Mouse (Mus musculus): ENCODE measurements around the gene Cyp1a2.
"Not testable (repeated sequence)": the region's sequence is repeated elsewhere in the genome, so short reads cannot be mapped to it uniquely, and the experiment has no call there.

Gene Cyp1a2

DNA sequence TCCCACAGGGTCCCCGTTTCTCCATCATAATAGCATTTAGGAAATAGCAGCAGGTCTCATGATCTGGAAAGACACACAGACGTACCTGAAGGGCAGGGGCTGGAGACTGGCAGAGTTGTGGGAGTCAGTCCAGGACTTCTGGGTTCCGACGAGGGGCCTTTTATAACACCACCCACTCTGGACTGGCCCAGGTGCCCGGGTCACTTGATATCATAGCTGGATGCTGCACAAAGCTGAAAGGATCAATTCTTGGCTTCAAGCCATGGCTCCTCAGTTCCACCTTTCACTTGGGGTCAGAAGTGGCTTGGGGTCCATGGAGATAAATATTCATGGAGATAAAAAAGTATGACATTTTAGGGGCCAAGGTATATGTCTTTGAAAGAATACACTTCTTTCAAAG is at the start of gene Cyp1a2:
Gene Cyp1a2 (minus strand): TSS at position 184 of the 400 bp plus-strand sequence.
- DNase-seq, result no peak

DNA sequence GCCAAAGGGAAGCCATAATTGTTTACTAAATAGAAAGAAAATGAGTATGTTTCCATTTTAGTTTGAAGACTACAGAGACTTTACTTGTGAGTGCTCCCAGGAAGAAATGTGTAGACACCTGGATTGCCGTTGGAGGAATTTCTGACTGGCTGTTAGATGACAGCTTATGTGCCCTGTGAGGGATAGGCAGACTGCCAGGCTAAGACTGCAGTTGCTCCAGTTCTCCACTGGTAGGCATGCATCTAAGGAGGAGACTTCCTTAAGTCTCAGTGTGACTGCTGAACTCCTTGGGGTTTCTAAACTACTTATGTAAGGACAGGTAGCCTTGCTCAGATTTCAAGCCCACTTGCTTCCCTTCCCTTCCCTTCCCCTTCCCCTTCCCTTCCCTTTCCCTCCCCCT is 44.8 kb upstream of the Cyp1a2 start:
- DNase-seq, result no peak

DNA sequence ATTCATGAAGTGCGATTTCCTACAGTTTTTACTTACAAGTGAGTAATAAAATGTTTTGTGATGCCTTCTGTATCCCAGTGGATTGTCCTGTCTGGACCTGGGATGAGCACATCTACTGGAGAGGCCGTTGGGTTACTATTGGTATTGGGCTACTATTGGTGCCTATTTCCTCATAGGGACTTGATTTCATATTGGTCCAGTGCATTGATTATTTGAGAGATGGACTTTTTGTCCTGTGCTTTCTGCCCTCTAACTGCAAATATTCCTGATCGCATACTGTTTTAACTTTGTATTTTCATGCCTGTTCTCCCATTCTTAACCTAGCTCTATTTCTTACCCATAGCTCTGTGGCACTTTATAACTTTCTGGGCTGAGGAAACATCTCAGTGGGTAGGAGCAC is 41.2 kb upstream of the Cyp1a2 start:
- no peak for DNase-seq

DNA sequence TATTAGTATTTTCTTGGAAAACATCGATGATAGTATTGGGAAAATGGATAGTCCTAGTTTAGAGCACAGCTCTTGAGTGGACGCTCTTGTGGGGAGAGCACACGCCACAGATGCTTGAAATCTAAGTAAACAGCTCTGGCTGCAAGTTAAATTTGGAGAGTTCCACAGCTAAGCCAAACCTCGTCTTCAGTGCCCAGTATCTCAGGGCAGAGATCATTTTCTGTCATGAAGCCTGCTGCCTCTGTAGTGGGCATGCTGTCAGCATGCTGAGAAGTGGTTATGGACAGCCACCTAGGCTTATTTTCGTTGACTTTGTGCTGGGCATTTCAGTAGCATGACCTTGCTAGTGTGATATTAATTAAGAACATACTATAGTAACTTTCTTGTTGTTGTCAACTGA is 40.3 kb upstream of the Cyp1a2 start:
- DNase-seq, result no peak

DNA sequence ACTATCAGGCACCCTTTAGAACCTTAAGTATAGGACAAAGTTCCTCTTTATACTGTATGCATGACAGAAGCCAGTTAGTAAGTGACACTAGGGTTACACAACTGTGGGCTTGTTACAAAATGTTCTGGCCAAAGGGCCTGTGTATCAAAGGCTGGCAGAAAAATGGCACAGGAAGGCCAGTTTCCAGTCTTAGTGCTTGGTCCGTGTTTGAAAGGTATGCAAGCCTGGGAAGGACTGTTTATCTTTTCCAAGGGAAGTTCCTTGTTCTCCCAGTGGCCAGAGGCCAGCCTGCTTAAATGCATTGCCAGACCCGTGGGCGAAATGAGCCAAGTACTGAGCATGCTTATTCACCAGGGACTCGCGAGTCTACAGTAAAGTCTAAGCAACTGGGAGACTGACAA is 39.8 kb upstream of the Cyp1a2 start:
- peak; percentile 69 to 91 for DNase-seq

DNA sequence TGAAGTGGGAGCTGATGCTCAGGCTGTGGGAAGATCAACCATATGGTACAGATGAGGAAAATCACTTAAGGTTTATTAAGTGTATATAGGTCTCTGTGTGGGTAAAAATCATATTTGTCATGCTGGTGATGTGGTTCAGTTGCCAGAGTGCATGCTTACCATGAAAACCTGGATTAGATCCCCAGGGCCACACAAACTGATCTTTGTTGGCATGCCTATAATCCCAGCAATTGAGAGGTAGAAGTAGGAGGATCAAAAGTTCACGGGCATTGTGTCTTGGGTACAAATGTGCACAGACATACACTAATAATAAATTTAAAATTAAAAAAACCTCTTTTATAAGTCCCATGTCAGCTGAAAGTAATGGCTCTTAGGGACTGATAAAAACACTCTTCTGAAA is 38.9 kb upstream of the Cyp1a2 start:
- DNase-seq, result no peak

DNA sequence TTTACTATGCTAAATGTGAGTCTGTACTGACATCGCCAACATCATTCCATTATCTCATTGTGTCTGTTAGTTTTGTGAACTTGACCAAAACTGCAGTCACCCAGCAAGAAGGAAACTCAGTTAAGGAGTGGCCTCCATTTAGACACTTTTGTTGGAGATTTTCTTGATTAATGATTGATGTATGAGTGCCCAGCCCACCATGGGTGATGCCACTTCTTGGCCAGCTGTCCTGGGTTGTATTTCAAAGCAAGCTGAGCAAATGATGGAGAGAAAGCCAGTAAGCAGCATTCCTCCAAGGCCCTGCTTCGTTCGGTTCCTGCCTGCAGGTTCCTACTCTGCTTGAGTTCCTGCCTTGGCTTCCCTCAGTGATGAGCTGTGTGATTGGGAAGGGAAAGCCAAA is 37.2 kb upstream of the Cyp1a2 start:
- DNase-seq, result no peak

DNA sequence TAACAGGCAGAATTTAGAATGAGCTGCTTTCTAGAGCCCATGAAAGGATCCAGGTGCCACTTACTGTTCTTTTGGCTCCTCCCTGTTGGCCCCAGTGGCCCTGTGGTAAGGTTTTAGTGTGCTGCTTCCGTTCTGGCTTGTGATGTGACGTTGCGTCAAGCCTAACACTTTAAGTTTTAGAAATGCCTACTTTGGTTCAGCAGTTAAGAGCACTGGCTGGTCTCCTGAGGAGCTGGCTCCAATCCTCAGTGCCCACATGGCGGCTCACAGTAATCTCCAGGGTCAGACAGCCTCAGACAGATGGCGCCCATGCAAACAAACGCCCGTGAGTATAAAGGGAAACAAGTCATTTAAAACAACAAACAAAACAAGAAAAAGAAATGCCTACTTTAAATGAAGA is 34.9 kb upstream of the Cyp1a2 start:
- DNase-seq, result no peak

DNA sequence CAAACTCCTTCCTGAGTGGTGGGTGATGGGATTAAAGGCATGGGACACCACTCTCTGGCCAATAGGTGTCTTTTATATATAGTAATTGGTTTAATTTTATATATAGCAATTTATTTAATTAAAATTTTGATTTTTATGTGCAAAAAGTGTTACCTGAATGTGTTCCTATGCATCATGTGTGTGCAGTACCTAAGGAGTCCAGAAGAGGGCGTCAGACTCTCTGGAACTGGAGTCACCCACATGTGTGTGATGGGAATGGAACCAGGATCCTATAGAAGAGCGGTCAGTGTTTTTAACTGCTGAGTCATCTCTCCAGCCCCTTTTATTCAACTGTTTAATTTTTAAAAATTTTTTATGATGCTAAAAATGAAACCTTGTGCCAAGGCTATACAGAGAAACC is 28.7 kb upstream of the Cyp1a2 start:
- DNase-seq, result no peak

DNA sequence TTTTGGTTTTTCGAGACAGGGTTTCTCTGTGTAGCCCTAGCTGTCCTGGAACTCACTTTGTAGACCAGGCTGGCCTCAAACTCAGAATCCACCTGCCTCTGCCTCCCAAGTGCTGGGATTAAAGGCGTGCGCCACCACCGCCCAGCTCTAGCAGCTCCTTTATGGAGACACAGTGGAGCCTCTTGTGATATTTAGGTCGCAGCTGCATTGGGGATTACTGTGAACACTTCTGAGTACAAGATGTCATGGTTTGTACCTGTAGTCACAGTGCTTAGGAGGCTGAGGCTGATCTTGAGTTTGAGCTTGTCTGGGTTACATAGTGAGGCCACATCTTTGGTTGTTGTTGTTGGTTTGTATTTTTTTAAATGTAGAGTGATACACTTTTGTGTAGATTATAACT is 26.7 kb upstream of the Cyp1a2 start:
- not testable (repeated sequence) for DNase-seq

DNA sequence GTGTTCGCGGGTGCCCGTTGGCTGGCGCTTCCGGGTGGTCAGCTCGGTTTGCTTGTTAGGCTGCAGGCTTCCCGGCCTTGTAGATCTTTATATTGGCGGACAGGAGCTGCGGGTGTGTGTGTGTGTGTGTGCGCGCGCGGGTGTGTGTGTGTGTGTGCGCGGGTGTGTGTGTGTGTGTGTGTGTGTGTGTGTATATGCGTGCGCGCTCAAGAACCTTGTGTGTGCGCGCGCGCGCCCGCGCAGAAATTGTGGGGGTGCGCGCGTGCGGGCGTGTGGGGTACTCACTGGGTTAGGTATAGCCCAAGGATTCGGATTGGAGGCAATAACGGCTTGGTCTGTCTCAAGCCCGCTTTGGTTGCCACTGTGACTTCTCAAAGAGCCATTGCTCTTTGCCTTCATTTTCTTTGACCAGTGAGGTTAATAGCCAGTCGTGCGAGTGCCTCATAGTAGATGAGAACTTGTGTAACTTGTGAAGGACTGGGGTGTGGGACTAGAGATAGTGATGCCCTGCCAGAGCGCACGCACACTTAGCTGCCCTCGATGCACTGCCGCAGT is 25.3 kb upstream of the Cyp1a2 start:
- DNase-seq, result peak; percentile 32 to 54

DNA sequence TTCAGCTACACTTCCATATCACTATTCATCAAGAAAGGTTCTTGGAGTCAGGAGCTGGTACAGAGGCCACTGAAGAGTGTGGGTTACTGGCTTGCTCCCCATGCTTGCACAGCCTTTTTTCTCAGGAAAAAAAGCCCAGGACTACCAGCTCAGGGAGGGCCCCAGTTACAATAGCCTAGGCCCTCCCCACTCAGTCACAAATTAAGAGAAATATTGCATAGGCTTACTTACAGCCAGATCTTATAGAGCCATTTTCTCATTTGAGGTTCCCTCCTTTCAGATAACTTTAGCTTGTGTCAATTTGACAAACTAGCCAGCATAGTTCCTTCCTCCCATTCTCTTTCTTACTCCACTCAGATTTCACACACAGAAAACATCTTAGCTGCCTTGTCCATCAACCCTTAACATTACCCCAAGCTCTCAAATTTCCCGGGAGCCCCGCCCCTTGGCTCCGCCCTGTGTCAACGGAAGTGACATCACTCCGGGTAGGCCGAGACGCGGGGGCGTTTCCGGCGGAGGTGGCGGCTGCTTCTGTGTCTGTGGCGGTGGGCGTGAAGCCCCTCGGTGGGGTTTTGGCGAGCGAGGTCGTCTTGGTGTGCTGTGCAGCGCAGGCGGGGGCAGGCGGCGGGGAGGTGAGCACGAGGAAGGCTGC is 24.7 kb upstream of the Cyp1a2 start, which contains the start of gene Edc3:
Gene Edc3 (plus strand): TSS at position 473 of the 652 bp plus-strand sequence.
- peak; percentile 93 to 94 for DNase-seq

DNA sequence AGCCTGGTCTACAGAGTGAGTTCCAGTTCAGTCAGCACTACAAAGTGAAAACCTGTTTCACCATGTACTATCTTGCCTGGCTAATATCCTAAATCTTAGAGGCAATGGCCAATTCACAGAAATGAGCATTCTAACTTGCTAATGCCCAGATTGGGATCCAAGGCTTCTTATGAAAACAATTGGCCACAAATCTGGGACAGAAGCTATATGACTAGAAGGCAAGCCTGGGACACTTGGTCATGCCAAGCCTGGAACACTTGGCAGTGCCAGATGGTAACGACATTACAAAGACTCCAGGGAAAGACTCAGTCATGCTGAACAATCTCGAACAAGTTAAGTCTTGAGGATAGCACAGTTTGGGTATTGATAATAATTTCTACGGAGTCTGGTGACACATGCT is 23.0 kb upstream of the Cyp1a2 start:
- no peak for DNase-seq

DNA sequence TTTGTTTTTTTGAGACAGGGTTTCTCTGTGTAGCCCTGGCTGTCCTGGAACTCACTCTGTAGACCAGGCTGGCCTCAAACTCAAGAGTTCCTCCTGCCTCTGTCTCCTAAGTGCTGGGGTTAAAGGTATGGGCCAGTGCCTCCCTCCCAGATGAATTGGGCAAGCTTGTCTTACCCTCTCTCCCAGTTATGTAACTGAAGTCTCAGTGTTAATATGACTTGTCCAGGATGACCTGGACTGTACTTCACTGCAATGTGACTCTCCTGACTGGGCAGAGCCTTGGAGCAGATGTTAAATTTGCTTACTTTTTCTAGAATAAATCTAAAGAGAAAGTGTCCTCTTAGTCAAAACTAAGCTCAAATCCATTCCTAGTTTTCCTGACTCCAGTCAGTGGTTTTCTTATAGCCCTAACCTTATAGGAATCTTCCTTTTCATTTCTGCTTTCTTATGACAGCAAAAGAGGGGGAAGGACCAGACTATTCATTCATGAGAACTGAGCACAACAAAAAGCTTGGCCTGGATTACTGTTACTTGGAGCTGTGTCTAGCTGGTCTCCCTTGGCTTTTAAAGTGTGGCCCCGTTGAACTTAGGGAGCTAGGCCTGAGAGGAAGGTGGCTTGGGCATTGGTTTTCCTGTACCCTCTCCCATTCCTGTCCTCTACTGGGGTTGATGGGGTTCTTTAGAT is 15.1 kb upstream of the Cyp1a2 start:
- no peak for DNase-seq

DNA sequence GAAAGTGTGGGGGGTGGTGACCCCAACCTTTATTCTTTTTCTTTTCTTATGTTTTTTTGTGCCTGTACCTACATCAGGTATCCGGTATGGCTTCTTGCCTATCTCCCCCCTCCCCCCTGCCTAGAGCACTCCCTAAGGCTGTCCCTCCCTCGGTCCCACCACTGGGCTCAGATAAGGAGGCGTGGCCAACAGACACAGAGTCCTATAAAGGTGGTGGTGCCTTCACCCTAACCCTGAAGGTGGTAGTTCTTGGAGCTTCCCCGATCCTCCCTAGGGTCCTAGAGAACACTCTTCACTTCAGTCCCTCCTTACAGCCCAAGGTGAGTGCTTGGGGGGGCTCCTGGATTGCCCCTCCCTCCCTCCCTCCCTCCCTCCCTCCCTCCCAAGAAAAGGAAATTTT is 13.9 kb upstream of the Cyp1a2 start:
- DNase-seq, result no peak

DNA sequence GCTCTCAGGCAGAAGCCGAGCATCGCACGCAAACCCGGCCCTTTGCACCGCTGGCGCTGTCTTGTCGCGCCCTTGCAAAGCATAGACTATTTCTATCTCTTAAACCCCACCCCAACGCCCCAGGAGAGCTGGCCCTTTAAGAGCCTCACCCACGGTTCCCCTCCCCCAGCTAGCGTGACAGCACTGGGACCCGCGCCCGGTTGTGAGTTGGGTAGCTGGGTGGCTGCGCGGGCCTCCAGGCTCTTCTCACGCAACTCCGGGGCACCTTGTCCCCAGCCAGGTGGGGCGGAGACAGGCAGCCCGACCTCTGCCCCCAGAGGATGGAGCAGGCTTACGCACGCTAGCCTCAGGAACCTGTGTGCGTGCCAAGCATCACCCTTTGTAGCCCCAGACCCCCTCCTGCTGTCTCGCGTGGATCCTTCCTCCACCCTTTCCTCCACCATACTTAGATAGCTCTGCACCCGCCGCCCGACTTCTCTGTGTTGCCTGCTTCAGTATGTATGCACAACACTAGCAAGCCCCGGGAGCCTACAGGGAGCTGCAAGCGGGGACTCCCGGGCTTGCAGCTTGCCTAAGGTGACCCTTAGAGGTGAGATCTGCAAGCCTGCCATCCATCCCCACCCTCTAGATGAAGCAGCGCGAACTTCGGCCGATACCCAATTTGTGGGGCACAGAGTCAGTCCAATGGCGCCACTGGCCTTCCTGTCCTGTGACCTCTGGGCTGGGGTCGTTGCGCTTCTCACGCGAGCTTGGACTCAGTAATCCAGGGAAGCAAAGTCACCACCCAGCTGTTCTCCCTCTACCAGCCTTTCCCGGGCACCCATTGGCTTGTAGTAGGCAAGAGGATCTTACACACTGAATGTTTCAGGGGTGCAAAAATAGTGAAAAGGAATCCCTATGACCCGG is 13.1 kb upstream of the Cyp1a2 start:
- DNase-seq, result peak; percentile 65 to 83

DNA sequence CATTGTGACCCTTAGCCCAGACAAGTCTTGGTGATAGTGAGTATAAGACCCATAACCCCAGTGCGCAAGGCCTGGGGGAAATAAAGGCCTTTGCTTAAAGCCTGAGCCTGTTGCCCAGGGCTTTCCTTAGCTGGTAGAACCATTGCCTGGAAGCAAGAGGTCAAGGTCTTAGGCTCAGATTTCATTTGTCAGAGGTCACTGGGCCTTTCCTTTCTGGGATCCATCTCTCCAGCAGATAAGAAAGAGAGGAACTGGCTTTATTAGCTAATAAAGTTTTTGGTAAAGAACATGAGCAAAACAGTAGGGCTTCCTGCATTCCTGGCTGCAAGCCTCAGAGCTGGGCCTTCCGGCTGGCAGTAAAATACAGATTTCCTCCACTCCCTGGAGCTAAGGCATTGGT is 10.6 kb upstream of the Cyp1a2 start:
- peak in 1 of 2 experiments; percentile 49 for DNase-seq

DNA sequence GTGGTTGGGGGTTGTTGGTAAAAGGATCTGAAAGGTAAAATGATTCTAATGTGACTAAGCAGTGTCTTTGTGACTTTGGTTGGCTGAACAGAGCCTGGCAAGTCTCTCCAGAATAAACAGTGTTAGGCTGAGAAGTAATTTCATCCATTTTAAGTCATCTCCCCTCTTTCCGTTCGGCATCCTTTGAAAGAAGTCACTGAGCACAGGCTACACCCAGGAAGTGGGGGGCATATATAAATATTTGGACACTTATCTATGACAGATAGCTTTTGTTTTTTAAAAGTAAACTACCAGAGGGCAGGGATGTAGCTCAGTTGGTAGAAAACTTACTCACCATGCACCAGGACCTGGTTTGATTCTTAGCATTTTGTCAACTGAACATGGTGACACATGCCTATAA is 5.1 kb upstream of the Cyp1a2 start:
- DNase-seq, result no peak

DNA sequence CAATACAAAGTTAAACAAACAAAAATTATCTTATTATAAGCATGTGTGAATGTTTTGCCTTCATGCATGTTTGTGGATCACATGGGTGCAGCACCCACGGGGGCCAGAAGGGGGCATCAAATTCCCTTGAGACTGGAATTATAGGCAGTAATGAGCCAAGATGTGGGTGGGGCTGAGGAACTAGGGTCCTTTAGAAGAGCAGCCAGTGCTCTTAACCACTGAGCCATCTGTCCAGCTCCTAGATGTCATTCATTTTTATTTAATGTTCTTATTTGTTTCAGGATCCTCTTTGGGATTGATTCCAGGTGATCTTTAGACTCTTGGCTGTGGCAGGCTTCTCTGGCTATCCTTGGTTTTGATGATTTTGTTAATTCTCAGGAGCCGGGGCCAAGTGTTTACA is 4.7 kb upstream of the Cyp1a2 start:
- DNase-seq, result peak; percentile 50 to 62

DNA sequence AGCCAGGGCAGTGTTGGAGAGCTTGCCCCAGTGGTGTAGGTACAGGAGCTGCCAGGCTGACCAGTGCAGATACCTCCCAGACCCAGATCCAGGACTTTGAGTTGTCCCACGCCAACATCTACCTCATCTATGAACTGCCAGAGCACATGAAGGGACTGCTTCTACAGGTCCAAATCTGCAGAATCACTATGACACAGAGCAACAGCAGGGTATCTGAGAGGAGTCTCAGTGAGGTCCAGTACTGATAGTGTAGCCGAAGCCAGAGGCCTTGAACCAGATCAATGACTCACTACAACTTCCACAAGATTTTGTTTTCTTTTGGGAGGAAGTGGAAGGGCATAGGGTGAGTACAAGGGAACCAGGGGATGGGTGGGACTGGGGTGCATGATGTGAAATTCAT is 4.2 kb upstream of the Cyp1a2 start, which contains the start of gene Cyp1a1:
Gene Cyp1a1 (plus strand): TSS at position 178 of the 400 bp plus-strand sequence.
- no peak for DNase-seq

DNA sequence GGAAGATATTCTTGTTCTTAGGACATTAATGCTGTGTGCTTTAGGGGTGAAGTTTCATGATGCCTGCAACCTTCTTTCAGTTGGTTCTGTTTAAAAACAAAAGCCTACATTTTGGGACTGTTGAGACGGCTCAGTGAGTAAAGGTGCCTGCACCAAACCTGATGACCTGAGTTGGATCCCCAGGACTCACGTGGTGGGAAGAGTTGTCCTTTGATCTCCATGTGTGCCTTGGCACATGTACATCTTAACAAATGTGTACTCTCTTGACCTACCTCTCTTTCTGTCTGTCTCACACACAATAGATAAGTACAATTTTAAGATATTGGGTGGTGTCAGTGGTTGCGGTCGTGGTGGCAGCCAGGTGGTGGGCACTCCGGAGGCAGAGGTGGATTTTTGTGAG is 2.5 kb upstream of the Cyp1a2 start:
- no peak for DNase-seq

DNA sequence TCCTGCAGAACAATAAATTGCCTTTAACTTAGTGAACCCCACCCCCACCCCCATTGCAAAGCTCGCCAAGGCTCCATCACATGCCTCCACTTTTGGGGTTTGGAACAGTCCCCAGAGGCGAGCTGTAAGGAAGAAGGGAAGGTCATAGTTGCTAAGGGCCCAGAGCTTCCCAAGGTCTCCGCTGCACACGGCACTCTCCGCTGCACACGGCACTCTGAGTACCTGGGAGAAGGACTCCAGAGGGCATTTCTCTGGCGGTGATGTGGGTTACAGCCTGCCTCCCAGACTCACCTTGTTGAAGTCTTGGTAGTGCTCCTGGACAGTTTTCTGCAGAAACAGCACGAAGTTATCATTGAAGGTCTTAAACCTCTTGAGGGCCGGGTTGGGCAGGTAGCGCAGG is 2.1 kb downstream of the Cyp1a2 start:
- peak; percentile 43 to 79 for DNase-seq

DNA sequence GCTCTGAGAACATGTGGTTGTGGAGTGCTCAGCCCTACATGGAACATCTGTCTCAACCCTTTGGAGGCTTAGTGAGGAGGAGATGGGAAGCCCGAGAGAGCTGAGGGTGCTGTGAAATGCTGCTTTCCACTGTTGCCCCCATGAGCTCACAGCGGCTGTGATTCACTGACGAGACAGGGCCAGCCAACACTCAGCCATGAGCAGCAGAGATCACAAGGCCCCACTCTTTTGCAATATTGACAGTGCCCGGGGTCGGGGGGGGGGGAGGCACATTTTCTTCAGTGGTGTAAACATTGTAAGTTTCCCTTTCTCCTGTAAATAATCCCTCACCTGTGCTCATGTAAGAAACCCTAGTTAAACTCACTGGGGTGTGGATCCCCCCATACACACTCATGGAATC is 12.0 kb downstream of the Cyp1a2 start:
- DNase-seq, result no peak
